Mouse (Mus musculus): Measurements from ENCODE around the gene Nectin1.

The Nectin1 gene

GRCm38 (mm10) chr9:43768779-43769178, 25.0 kb downstream of the Nectin1 start:
- no peak for DNase-seq

- DNase-seq, result no peak
Observed at GRCm38 (mm10) chr9:43769228-43769627, 25.4 kb downstream of the Nectin1 start.

GRCm38 (mm10) chr9:43769940-43770339, 26.2 kb downstream of the Nectin1 start:
- DNase-seq, result no peak

GRCm38 (mm10) chr9:43771041-43771440, 27.3 kb downstream of the Nectin1 start:
- DNase-seq, result peak in 1 of 2 experiments; percentile 70

- DNase-seq, result no peak
Observed at GRCm38 (mm10) chr9:43772460-43772859, 28.7 kb downstream of the Nectin1 start.

- no peak for DNase-seq
Observed at GRCm38 (mm10) chr9:43773521-43773920, 29.7 kb downstream of the Nectin1 start.

- peak; percentile 41 to 65 for DNase-seq
Observed at GRCm38 (mm10) chr9:43774427-43774826, 30.6 kb downstream of the Nectin1 start.

- no peak for DNase-seq
Observed at GRCm38 (mm10) chr9:43776231-43776630, 32.4 kb downstream of the Nectin1 start.

- DNase-seq, result peak; percentile 23 to 64
Observed at GRCm38 (mm10) chr9:43777362-43778360, 33.9 kb downstream of the Nectin1 start.

- peak in 1 of 2 experiments; percentile 27 for DNase-seq
Observed at GRCm38 (mm10) chr9:43780883-43781282, 37.1 kb downstream of the Nectin1 start.

GRCm38 (mm10) chr9:43782401-43782800, 38.6 kb downstream of the Nectin1 start:
- DNase-seq, result no peak

- no peak for DNase-seq
Observed at GRCm38 (mm10) chr9:43783959-43784358, 40.2 kb downstream of the Nectin1 start.

- no peak for DNase-seq
Observed at GRCm38 (mm10) chr9:43784841-43785240, 41.1 kb downstream of the Nectin1 start.

GRCm38 (mm10) chr9:43787591-43787990, 43.8 kb downstream of the Nectin1 start:
- DNase-seq, result no peak

- no peak for DNase-seq
Observed at GRCm38 (mm10) chr9:43792681-43793080, 48.9 kb downstream of the Nectin1 start.

- no peak for DNase-seq
Observed at GRCm38 (mm10) chr9:43793411-43793810, 49.6 kb downstream of the Nectin1 start.

GRCm38 (mm10) chr9:43796031-43796430, 52.2 kb downstream of the Nectin1 start:
- no peak for DNase-seq

- peak; percentile 52 to 59 for DNase-seq
Observed at GRCm38 (mm10) chr9:43796841-43797740, 53.3 kb downstream of the Nectin1 start.

- peak in 1 of 2 experiments; percentile 50 for DNase-seq
Observed at GRCm38 (mm10) chr9:43797746-43798145, 54.0 kb downstream of the Nectin1 start.

- no peak for DNase-seq
Observed at GRCm38 (mm10) chr9:43800525-43800924, 56.7 kb downstream of the Nectin1 start.

- DNase-seq, result peak; percentile 83 to 86
Observed at GRCm38 (mm10) chr9:43801911-43802310, 58.1 kb downstream of the Nectin1 start.

GRCm38 (mm10) chr9:43807565-43807964, 63.8 kb downstream of the Nectin1 start:
- no peak for DNase-seq

GRCm38 (mm10) chr9:43808099-43808498, 64.3 kb downstream of the Nectin1 start:
- no peak for DNase-seq

Measured in kidney, postnatal 25 days (tissue).